ENCODE assay signal across 9 mouse cellular contexts in genomic region chr7:34938636-34939261, GRCm38 (mm10). TPM values are rescaled to one million over a fixed set of nuclear protein-coding genes. Genes with fewer than 3 reads are reported as not detected.
DNase-seq lines count a peak whose midpoint lies in the region; ATAC-seq and TF ChIP-seq lines count a peak whose summit lies in the region.
"Had no signal": no experiment of that assay in that cellular context is flagged by ENCODE, and none has a peak within 500 bp of the region (broad histone marks: within the 10 kb centered on the region; RNA-seq: fewer than 3 reads in every experiment).

No protein-coding gene starts in this region.

- no peak for DNase-seq in kidney, postnatal 25 days
- no peak for DNase-seq in hindbrain, postnatal 0 days (ENCODE audit: low spot score)
- DNase-seq in ovary, postnatal 36 days (ENCODE audit: low spot score), result no peak
- DNase-seq in kidney, adult 2 months, result no peak
- no peak for DNase-seq in adrenal gland, adult (ENCODE audit: inconsistent age in 2 of 2, low spot score in 1 of 2)

- ATAC-seq in kidney, embryonic 14.5 days (ENCODE audit: low FRiP score, low TSS enrichment), result peak; percentile 61
- no peak; the same call in 1 of the 2 replicates for ATAC-seq in embryonic facial prominence, embryonic 13.5 days (ENCODE audit: insufficient number of reproducible peaks, insufficient read depth, low FRiP score, low TSS enrichment, low read depth)
- ATAC-seq in hindbrain, postnatal 0 days, result peak; percentile 19
- ATAC-seq in neural tube, embryonic 13.5 days (ENCODE audit: low read depth), result 0 out of 2 replicates have a peak, but pooled peaks have one; percentile 27

- H3K27ac ChIP-seq in kidney, embryonic 14.5 days (ENCODE audit: low read depth, low read length), result peak overlapping the region; percentile 78
- H3K27ac ChIP-seq in embryonic facial prominence, embryonic 13.5 days, result peak overlapping the region; percentile 68
- H3K27ac ChIP-seq in hindbrain, postnatal 0 days, result peak overlapping the region; percentile 36; the same call in 1 of the 2 replicates
- H3K27ac ChIP-seq in neural tube, embryonic 13.5 days (replicated peaks), result peak overlapping the region; percentile 93
- no peak overlapping the region for H3K27ac ChIP-seq in kidney, adult 2 months (ENCODE audit: insufficient read depth, low read depth, low read length)

- no peak for TF ChIP-seq CTCF in hindbrain, postnatal 0 days (IDR thresholded peaks at IDR 0.05; ENCODE audit: low read depth)
- no peak for TF ChIP-seq CTCF in kidney, adult 2 months (conservative IDR thresholded peaks at IDR 0.05; ENCODE audit: insufficient read depth, insufficient read length, low read depth, low read length)

- WGBS in kidney, embryonic 14.5 days, result 32% methylated on average over 7 of the region's 7 CpGs
- WGBS in embryonic facial prominence, embryonic 13.5 days, result 32% methylated on average over 7 of the region's 7 CpGs
- 25% methylated on average over 7 of the region's 7 CpGs for WGBS in hindbrain, postnatal 0 days
- 20% methylated on average over 7 of the region's 7 CpGs for WGBS in neural tube, embryonic 13.5 days
- WGBS in kidney, adult 2 months, result 67% methylated on average over 7 of the region's 7 CpGs

- H3K9ac ChIP-seq in kidney, embryonic 14.5 days (ENCODE audit: low read depth, low read length), result no peak overlapping the region
- H3K9ac ChIP-seq in embryonic facial prominence, embryonic 13.5 days, result 0 out of 2 replicates have a peak overlapping the region, but pooled peaks have one; percentile 36
- no peak overlapping the region for H3K9ac ChIP-seq in hindbrain, postnatal 0 days (replicated peaks; ENCODE audit: low read length)
- H3K9ac ChIP-seq in neural tube, embryonic 13.5 days, result no peak overlapping the region

- no peak for TF ChIP-seq POLR2A in kidney, adult 2 months (IDR thresholded peaks at IDR 0.05; ENCODE audit: low read depth, low read length)

- H3K4me2 ChIP-seq in kidney, embryonic 14.5 days (replicated peaks; ENCODE audit: low read depth, low read length), result no peak overlapping the region
- H3K4me2 ChIP-seq in embryonic facial prominence, embryonic 13.5 days, result no peak overlapping the region
- no peak overlapping the region for H3K4me2 ChIP-seq in hindbrain, postnatal 0 days (ENCODE audit: low read depth, low read length)
- H3K4me2 ChIP-seq in neural tube, embryonic 13.5 days, result no peak overlapping the region

- no peaks in the 10 kb centered on the region for H3K27me3 ChIP-seq in kidney, embryonic 14.5 days (ENCODE audit: control insufficient read depth, insufficient read depth, low read length)
- no peaks in the 10 kb centered on the region for H3K27me3 ChIP-seq in embryonic facial prominence, embryonic 13.5 days
- no peaks in the 10 kb centered on the region for H3K27me3 ChIP-seq in hindbrain, postnatal 0 days (ENCODE audit: insufficient read depth, low read length)
- H3K27me3 ChIP-seq in neural tube, embryonic 13.5 days, result no peaks in the 10 kb centered on the region
- no peaks in the 10 kb centered on the region for H3K27me3 ChIP-seq in kidney, adult 2 months (replicated peaks; ENCODE audit: control insufficient read depth, insufficient read depth, low read length)
- H3K27me3 ChIP-seq: megakaryocyte, embryonic 14.5 days had no signal

- H3K36me3 ChIP-seq in kidney, embryonic 14.5 days (ENCODE audit: control insufficient read depth, insufficient read depth, low read length), result peaks cover 23% of the 10 kb centered on the region; the same call in 1 of the 2 replicates
- peaks cover 48% of the 10 kb centered on the region for H3K36me3 ChIP-seq in embryonic facial prominence, embryonic 13.5 days
- H3K36me3 ChIP-seq in hindbrain, postnatal 0 days (ENCODE audit: insufficient read depth, low read length), result peaks cover 17% of the 10 kb centered on the region
- H3K36me3 ChIP-seq in neural tube, embryonic 13.5 days, result peaks cover 17% of the 10 kb centered on the region
- H3K36me3 ChIP-seq in kidney, adult 2 months (ENCODE audit: control insufficient read depth, insufficient read depth, low read length), result 0 out of 2 replicates have a peak, but pooled peaks cover 2% of the 10 kb centered on the region

- peaks cover 20% of the 10 kb centered on the region for H3K4me1 ChIP-seq in kidney, embryonic 14.5 days (ENCODE audit: control insufficient read depth, insufficient read depth, low read length)
- peaks cover 21% of the 10 kb centered on the region for H3K4me1 ChIP-seq in embryonic facial prominence, embryonic 13.5 days
- peaks cover 12% of the 10 kb centered on the region; the same call in 1 of the 2 replicates for H3K4me1 ChIP-seq in hindbrain, postnatal 0 days (ENCODE audit: insufficient read depth, low read length)
- H3K4me1 ChIP-seq in neural tube, embryonic 13.5 days (replicated peaks), result peaks cover 52% of the 10 kb centered on the region
- peaks cover 7% of the 10 kb centered on the region for H3K4me1 ChIP-seq in kidney, adult 2 months (ENCODE audit: control insufficient read depth, insufficient read depth, low read length)
- H3K4me1 ChIP-seq: megakaryocyte, embryonic 14.5 days had no signal

- H3K4me3 ChIP-seq in kidney, embryonic 14.5 days (ENCODE audit: low read length), result no peak overlapping the region
- H3K4me3 ChIP-seq in embryonic facial prominence, embryonic 13.5 days, result no peak overlapping the region
- no peak overlapping the region for H3K4me3 ChIP-seq in hindbrain, postnatal 0 days (ENCODE audit: low read length)
- H3K4me3 ChIP-seq in neural tube, embryonic 13.5 days, result no peak overlapping the region
- H3K4me3 ChIP-seq in kidney, adult 2 months (ENCODE audit: insufficient read depth, low read depth, low read length), result no peak overlapping the region
- H3K4me3 ChIP-seq: megakaryocyte, embryonic 14.5 days had no signal

- H3K9me3 ChIP-seq in kidney, embryonic 14.5 days (ENCODE audit: control insufficient read depth, low read length), result peaks cover 7% of the 10 kb centered on the region; the same call in 1 of the 2 replicates
- peaks cover 4% of the 10 kb centered on the region; the same call in 1 of the 2 replicates for H3K9me3 ChIP-seq in embryonic facial prominence, embryonic 13.5 days
- no peaks in the 10 kb centered on the region; the same call in 1 of the 2 replicates for H3K9me3 ChIP-seq in hindbrain, postnatal 0 days (ENCODE audit: low read length)
- H3K9me3 ChIP-seq in neural tube, embryonic 13.5 days, result no peaks in the 10 kb centered on the region

RNA-seq across cellular contexts. Expression of gene Pepd, which starts 26.6 kb away (rescaled TPM):
- polyA plus RNA-seq in kidney, embryonic 14.5 days (2014; fragmentation: Nextera tagmentation; extraction: Ambion mirVana), result 109 and 122 TPM in 2 replicates
- 50.8 and 53.4 TPM in 2 replicates for polyA plus RNA-seq in embryonic facial prominence, embryonic 13.5 days (2015; fragmentation: Nextera tagmentation; extraction: Ambion mirVana)
- total RNA-seq in hindbrain, postnatal 0 days (2014; rRNA removed), result 57.9 and 60.0 TPM in 2 replicates
- 61.5 and 64.5 TPM in 2 replicates for polyA plus RNA-seq in hindbrain, postnatal 0 days (2015; fragmentation: Nextera tagmentation; extraction: Ambion mirVana)
- polyA plus RNA-seq in neural tube, embryonic 13.5 days (2015; fragmentation: Nextera tagmentation; extraction: Ambion mirVana), result 59.8 and 64.8 TPM in 2 replicates
- polyA plus RNA-seq in kidney, adult 2 months (2012; rRNA removed), result 299 and 326 TPM in 2 replicates
